In the genomic region with DNA sequence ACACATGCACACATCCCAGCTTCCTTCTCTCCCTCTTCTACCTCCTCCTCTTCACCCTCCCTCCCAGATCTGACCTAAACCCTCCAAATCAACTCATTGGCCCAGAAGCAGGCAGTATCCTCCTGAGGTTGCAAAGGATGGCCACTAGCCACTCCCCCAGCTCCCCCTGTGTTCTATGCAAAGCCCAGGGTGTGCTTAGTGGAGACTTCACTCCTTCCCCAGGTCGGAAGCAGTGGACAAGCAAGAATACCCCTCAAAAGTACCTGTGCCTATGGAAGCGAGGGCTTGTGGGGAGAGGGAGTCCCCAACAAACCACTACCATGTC, we compare ENCODE assay signal across 9 mouse cellular contexts. TPM values are rescaled to one million over a fixed set of nuclear protein-coding genes. Genes with fewer than 3 reads are reported as not detected.
DNase-seq lines count a peak whose midpoint lies in the region; ATAC-seq and TF ChIP-seq lines count a peak whose summit lies in the region.
"Had no signal": no experiment of that assay in that cellular context is flagged by ENCODE, and none has a peak within 500 bp of the region (broad histone marks: within the 10 kb centered on the region; RNA-seq: fewer than 3 reads in every experiment).

No protein-coding gene starts in this region.

- H3K4me1 ChIP-seq in heart, embryonic 12.5 days (replicated peaks) = peaks cover 9% of the 10 kb centered on the region
- no peaks in the 10 kb centered on the region for H3K4me1 ChIP-seq in heart, adult 2 months (ENCODE audit: control insufficient read depth, insufficient read depth, low read length)
- peaks cover 2% of the 10 kb centered on the region; the same call in 1 of the 2 replicates for H3K4me1 ChIP-seq in cortical plate, adult 2 months (ENCODE audit: control insufficient read depth, insufficient read depth, low read length)
- peaks cover 14% of the 10 kb centered on the region for H3K4me1 ChIP-seq in forebrain, embryonic 16.5 days (replicated peaks; ENCODE audit: control insufficient read depth, insufficient read depth, low read length)
- peaks cover 44% of the 10 kb centered on the region for H3K4me1 ChIP-seq in midbrain, embryonic 10.5 days
- H3K4me1 ChIP-seq in liver, embryonic 11.5 days (replicated peaks; ENCODE audit: control insufficient read depth, insufficient read depth, low read length) = no peaks in the 10 kb centered on the region

- WGBS in heart, embryonic 12.5 days = 70% methylated on average over 2 of the region's 2 CpGs
- 87% methylated on average over 2 of the region's 2 CpGs for WGBS in heart, adult 2 months
- WGBS in forebrain, embryonic 16.5 days = 45% methylated on average over 2 of the region's 2 CpGs
- WGBS in midbrain, embryonic 10.5 days = 48% methylated on average over 2 of the region's 2 CpGs
- WGBS in liver, embryonic 11.5 days = 68% methylated on average over 2 of the region's 2 CpGs

- intact Hi-C loops in heart, adult 2 months (cut with DNase I) = no loop called here

- peak overlapping the region; percentile 78 for H3K4me2 ChIP-seq in heart, embryonic 12.5 days
- H3K4me2 ChIP-seq in forebrain, embryonic 16.5 days (ENCODE audit: low read length) = peak overlapping the region; percentile 59
- no peak overlapping the region for H3K4me2 ChIP-seq in liver, embryonic 11.5 days

- no peak overlapping the region for H3K4me3 ChIP-seq in heart, embryonic 12.5 days
- H3K4me3 ChIP-seq in heart, adult 2 months = no peak overlapping the region
- peak overlapping the region; percentile 35; the same call in 1 of the 2 replicates for H3K4me3 ChIP-seq in cortical plate, adult 2 months (ENCODE audit: insufficient read depth, low read length)
- H3K4me3 ChIP-seq in forebrain, embryonic 16.5 days (replicated peaks; ENCODE audit: low read length) = no peak overlapping the region
- peak overlapping the region; percentile 49 for H3K4me3 ChIP-seq in midbrain, embryonic 10.5 days
- H3K4me3 ChIP-seq in liver, embryonic 11.5 days (ENCODE audit: low read depth, low read length) = no peak overlapping the region

- DNase-seq in heart, adult 2 months = no peak
- DNase-seq in midbrain, embryonic 10.5 days (ENCODE audit: low spot score) = no peak
- DNase-seq in ovary, postnatal 10 days (ENCODE audit: low spot score) = no peak
- no peak for DNase-seq in c-Kit-positive CD71-positive TER-119-positive erythroid progenitor cells, embryonic 14.5 days (ENCODE audit: low spot score)
- DNase-seq in liver, embryonic 11.5 days (ENCODE audit: low spot score) = no peak

- ATAC-seq in heart, embryonic 12.5 days (ENCODE audit: insufficient number of reproducible peaks, low FRiP score) = no peak
- no peak; the same call in 1 of the 2 replicates for ATAC-seq in forebrain, embryonic 16.5 days
- ATAC-seq in liver, embryonic 11.5 days (replicated peaks; ENCODE audit: low FRiP score) = no peak
- ATAC-seq: Patski had no signal

- H3K9ac ChIP-seq in heart, embryonic 12.5 days = peak overlapping the region; percentile 69; the same call in 1 of the 2 replicates
- no peak overlapping the region for H3K9ac ChIP-seq in heart, adult 2 months (ENCODE audit: low read depth, low read length)
- H3K9ac ChIP-seq in forebrain, embryonic 16.5 days (replicated peaks; ENCODE audit: low read depth, low read length) = no peak overlapping the region; the same call in 1 of the 2 replicates
- no peak overlapping the region for H3K9ac ChIP-seq in liver, embryonic 11.5 days (ENCODE audit: low read depth, low read length)

- no peak for TF ChIP-seq POLR2A in heart, adult 2 months (IDR thresholded peaks at IDR 0.05; ENCODE audit: insufficient read depth, low read depth, low read length)
- no peak for TF ChIP-seq POLR2A in cortical plate, adult 2 months (IDR thresholded peaks at IDR 0.05; ENCODE audit: extremely low read depth, insufficient read depth, low read length)

- no peaks in the 10 kb centered on the region for H3K36me3 ChIP-seq in heart, embryonic 12.5 days
- H3K36me3 ChIP-seq in heart, adult 2 months (ENCODE audit: control insufficient read depth, insufficient read depth, low read length) = no peaks in the 10 kb centered on the region
- H3K36me3 ChIP-seq in forebrain, embryonic 16.5 days (ENCODE audit: control insufficient read depth, insufficient read depth) = no peaks in the 10 kb centered on the region
- H3K36me3 ChIP-seq in midbrain, embryonic 10.5 days = 0 out of 2 replicates have a peak, but pooled peaks cover 4% of the 10 kb centered on the region
- H3K36me3 ChIP-seq in liver, embryonic 11.5 days (ENCODE audit: control insufficient read depth, insufficient read depth, low read length) = no peaks in the 10 kb centered on the region

- no peak for TF ChIP-seq CTCF in heart, adult 2 months (IDR thresholded peaks at IDR 0.05)
- TF ChIP-seq CTCF in cortical plate, adult 2 months (IDR thresholded peaks at IDR 0.05; ENCODE audit: extremely low read depth, insufficient read depth, low read length) = no peak

- H3K79me2 ChIP-seq in heart, adult 2 months (replicated peaks; ENCODE audit: control insufficient read depth, insufficient read depth, low read length) = no peaks in the 10 kb centered on the region

- no peaks in the 10 kb centered on the region for H3K27me3 ChIP-seq in heart, embryonic 12.5 days (replicated peaks)
- H3K27me3 ChIP-seq in heart, adult 2 months (ENCODE audit: control insufficient read depth, insufficient read depth, low read length) = 0 out of 2 replicates have a peak, but pooled peaks cover 2% of the 10 kb centered on the region
- no peaks in the 10 kb centered on the region for H3K27me3 ChIP-seq in forebrain, embryonic 16.5 days (replicated peaks; ENCODE audit: control insufficient read depth, insufficient read depth, low read length)
- H3K27me3 ChIP-seq in midbrain, embryonic 10.5 days (ENCODE audit: low read depth, poor library complexity, severe bottlenecking) = peaks cover 55% of the 10 kb centered on the region
- H3K27me3 ChIP-seq in liver, embryonic 11.5 days (replicated peaks; ENCODE audit: control insufficient read depth, insufficient read depth, low read length) = no peaks in the 10 kb centered on the region; the same call in 1 of the 2 replicates
- H3K27me3 ChIP-seq: Patski had no signal

- no peak for TF ChIP-seq EP300 in heart, adult 2 months (IDR thresholded peaks at IDR 0.05; ENCODE audit: insufficient read depth, low read depth, low read length)

- H3K9me3 ChIP-seq in heart, embryonic 12.5 days (replicated peaks) = 0 out of 2 replicates have a peak, but pooled peaks cover 2% of the 10 kb centered on the region
- H3K9me3 ChIP-seq in forebrain, embryonic 16.5 days (ENCODE audit: control insufficient read depth, low read length) = no peaks in the 10 kb centered on the region
- H3K9me3 ChIP-seq in midbrain, embryonic 10.5 days (replicated peaks) = peaks cover 21% of the 10 kb centered on the region
- H3K9me3 ChIP-seq in liver, embryonic 11.5 days (ENCODE audit: control insufficient read depth, low read length) = no peaks in the 10 kb centered on the region

- H3K27ac ChIP-seq in heart, embryonic 12.5 days (ENCODE audit: poor library complexity, severe bottlenecking) = no peak overlapping the region
- H3K27ac ChIP-seq in heart, adult 2 months = no peak overlapping the region
- no peak overlapping the region for H3K27ac ChIP-seq in cortical plate, adult 2 months (ENCODE audit: insufficient read depth, low read length)
- H3K27ac ChIP-seq in forebrain, embryonic 16.5 days (ENCODE audit: low read length) = no peak overlapping the region
- peak overlapping the region; percentile 91 for H3K27ac ChIP-seq in midbrain, embryonic 10.5 days (replicated peaks)
- no peak overlapping the region for H3K27ac ChIP-seq in liver, embryonic 11.5 days (ENCODE audit: low read depth, low read length)

RNA-seq across cellular contexts. Expression of a gene that starts 29.3 kb away (rescaled TPM):
- polyA plus RNA-seq in heart, embryonic 12.5 days (2016; fragmentation: Nextera tagmentation; extraction: Ambion mirVana) = 55.2 and 56.6 TPM in 2 replicates
- 10 to 100 TPM; 26.3 to 26.4 TPM for total RNA-seq in heart, adult 2 months (2021)
- polyA plus RNA-seq in heart, adult 2 months (2012; rRNA removed) = 16.0 and 18.8 TPM in 2 replicates
- 9.3 and 10.3 TPM in 2 replicates for polyA plus RNA-seq in cortical plate, adult 2 months (2012; rRNA removed)
- 18.8 and 26.2 TPM in 2 replicates for polyA plus RNA-seq in forebrain, embryonic 16.5 days (2015; fragmentation: Nextera tagmentation; extraction: Ambion mirVana)
- 49.2 and 49.5 TPM in 2 replicates for polyA plus RNA-seq in midbrain, embryonic 10.5 days (2016; fragmentation: Nextera tagmentation; extraction: Ambion mirVana)
- 27.5 and 29.4 TPM in 2 replicates for polyA plus RNA-seq in liver, embryonic 11.5 days (2014; fragmentation: Nextera tagmentation; extraction: Ambion mirVana)

Comparison
In these comparisons a context has a peak if more than half of its experiments do, and no peak if none do; other contexts are left out.
1. H3K4me3 ChIP-seq: peak in cortical plate, adult 2 months (single experiment) and midbrain, embryonic 10.5 days (single experiment); none in heart, embryonic 12.5 days (single experiment), heart, adult 2 months (single experiment), forebrain, embryonic 16.5 days (single experiment) and liver, embryonic 11.5 days (single experiment).